Mouse (Mus musculus): ENCODE results near the gene Klf12.

The Klf12 gene

GRCm38 (mm10) chr14:100235746-100236145, 48.7 kb downstream of the Klf12 start:
- no peak for DNase-seq (ENCODE audit: low spot score)

GRCm38 (mm10) chr14:100231384-100231783, 53.1 kb downstream of the Klf12 start:
- no peak for DNase-seq (ENCODE audit: low spot score)

GRCm38 (mm10) chr14:100228120-100228519, 56.4 kb downstream of the Klf12 start:
- DNase-seq (ENCODE audit: low spot score) = no peak

GRCm38 (mm10) chr14:100227717-100228116, 56.8 kb downstream of the Klf12 start:
- DNase-seq (ENCODE audit: low spot score) = no peak

- DNase-seq (ENCODE audit: low spot score) = no peak
Observed at GRCm38 (mm10) chr14:100224151-100224550, 60.3 kb downstream of the Klf12 start.

GRCm38 (mm10) chr14:100222260-100222659, 62.2 kb downstream of the Klf12 start:
- no peak for DNase-seq (ENCODE audit: low spot score)

- no peak for DNase-seq (ENCODE audit: low spot score)
Observed at GRCm38 (mm10) chr14:100215213-100215785, 69.2 kb downstream of the Klf12 start.

- no peak for DNase-seq (ENCODE audit: low spot score)
Observed at GRCm38 (mm10) chr14:100213066-100213465, 71.4 kb downstream of the Klf12 start.

- no peak for DNase-seq (ENCODE audit: low spot score)
Observed at GRCm38 (mm10) chr14:100211826-100212117, 72.7 kb downstream of the Klf12 start.

GRCm38 (mm10) chr14:100211036-100211825, 73.2 kb downstream of the Klf12 start:
- DNase-seq (ENCODE audit: low spot score) = peak; percentile 25

- DNase-seq (ENCODE audit: low spot score) = no peak
Observed at GRCm38 (mm10) chr14:100209814-100210419, 74.6 kb downstream of the Klf12 start.

GRCm38 (mm10) chr14:100207081-100207480, 77.4 kb downstream of the Klf12 start:
- DNase-seq (ENCODE audit: low spot score) = no peak

- no peak for DNase-seq (ENCODE audit: low spot score)
Observed at GRCm38 (mm10) chr14:100206207-100206606, 78.3 kb downstream of the Klf12 start.

GRCm38 (mm10) chr14:100200058-100200688, 84.3 kb downstream of the Klf12 start:
- DNase-seq (ENCODE audit: low spot score) = no peak

GRCm38 (mm10) chr14:100198636-100199035, 85.8 kb downstream of the Klf12 start:
- no peak for DNase-seq (ENCODE audit: low spot score)

- no peak for DNase-seq (ENCODE audit: low spot score)
Observed at GRCm38 (mm10) chr14:100197199-100197598, 87.3 kb downstream of the Klf12 start.

- no peak for DNase-seq (ENCODE audit: low spot score)
Observed at GRCm38 (mm10) chr14:100189490-100190197, 94.8 kb downstream of the Klf12 start.

- no peak for DNase-seq (ENCODE audit: low spot score)
Observed at GRCm38 (mm10) chr14:100187372-100187771, 97.1 kb downstream of the Klf12 start.

GRCm38 (mm10) chr14:100177796-100178195, 106.7 kb downstream of the Klf12 start:
- DNase-seq (ENCODE audit: low spot score) = no peak

GRCm38 (mm10) chr14:100165075-100165474, 119.4 kb downstream of the Klf12 start:
- no peak for DNase-seq (ENCODE audit: low spot score)

- no peak for DNase-seq (ENCODE audit: low spot score)
Observed at GRCm38 (mm10) chr14:100156639-100157038, 127.8 kb downstream of the Klf12 start.

GRCm38 (mm10) chr14:100147666-100148065, 136.8 kb downstream of the Klf12 start:
- no peak for DNase-seq (ENCODE audit: low spot score)
